Mouse (Mus musculus) forebrain, embryonic 12.5 days (tissue): ENCODE data around the gene Il17re. TPM values are rescaled to one million over a fixed set of nuclear protein-coding genes. Genes with fewer than 3 reads are reported as not detected.

ENCODE experiments used
- ATAC-seq: fragments of 200-750 bp; cut with Nextera tagmentation; 2 replicates; pipeline ENCODE4 v1.8.0; 2017; ENCODE audit warnings: moderate TSS enrichment; ENCODE audit not compliant: low FRiP score
- H3K27ac ChIP-seq: fragments of 300-500 bp; sonication (generic); 2 replicates; pipeline ENCODE4 v1.5.1; 2016; ENCODE audit warnings: mild to moderate bottlenecking
- H3K27me3 ChIP-seq: fragments of 300-500 bp; sonication (generic); 2 replicates; pipeline ENCODE4 v1.6.1; 2016; ENCODE audit warnings: mild to moderate bottlenecking
- H3K36me3 ChIP-seq: fragments of 300-500 bp; sonication (generic); replicated peaks from 2 replicates; pipeline ENCODE4 v1.6.1; 2016; ENCODE audit warnings: mild to moderate bottlenecking
- H3K4me1 ChIP-seq: fragments of 300-500 bp; sonication (generic); 2 replicates; pipeline ENCODE4 v1.6.1; 2016
- H3K4me2 ChIP-seq: fragments of 300-500 bp; sonication (generic); 2 replicates; pipeline ENCODE4 v1.6.1; 2016; ENCODE audit warnings: mild to moderate bottlenecking, moderate library complexity
- H3K4me3 ChIP-seq: fragments of 300-500 bp; sonication (generic); replicated peaks from 2 replicates; pipeline ENCODE4 v1.5.1; 2016; ENCODE audit warnings: mild to moderate bottlenecking
- H3K9ac ChIP-seq: fragments of 300-500 bp; sonication (generic); 2 replicates; pipeline ENCODE4 v1.6.1; 2016; ENCODE audit warnings: mild to moderate bottlenecking
- H3K9me3 ChIP-seq: fragments of 300-500 bp; sonication (generic); 2 replicates; pipeline ENCODE4 v1.6.1; 2016
- WGBS: fragments of 180-500 bp; shearing (Covaris S2); methylation state at CpG from one replicate; pipeline ENCODE4 v1.1.7; 2016; 5-methylcytosine and 5-hydroxymethylcytosine counted together
- polyA plus RNA-seq: library from polyadenylated mRNA; unstranded; fragments of >200 nt; fragmentation: Nextera tagmentation; extraction: Ambion mirVana; gene quantifications from 2 replicates; pipeline ENCODE4 v1.2.1, GENCODE M21; 2016

Gene Il17re
- polyA plus RNA-seq, 1 experiment from 2014 or later = 0.55 TPM

GRCm38 (mm10) chr6:113499346-113499745, 41.1 kb downstream of the Il17re start:
- Histone ChIP-seq H3K27ac (no peak overlapping the region), H3K27me3 (peaks cover 33% of the 10 kb centered on the region), H3K4me3 (no peak overlapping the region), H3K9me3 (no peaks in the 10 kb centered on the region), H3K4me2 (no peak overlapping the region), H3K9ac (no peak overlapping the region), H3K4me1 (peaks cover 14% of the 10 kb centered on the region), H3K36me3 (no peaks in the 10 kb centered on the region)
- 87% methylated on average over 6 of the region's 6 CpGs for WGBS
- ATAC-seq = no peak

GRCm38 (mm10) chr6:113501388-113502084, 43.3 kb downstream of the Il17re start, which contains the start of gene Prrt3:
Gene Prrt3 (minus strand): TSS chr6:113501931.
- H3K27ac ChIP-seq = 0 out of 2 replicates have a peak within 1 kb of the TSS, but pooled peaks have one; percentile 25
- no peaks in the 10 kb centered on the region for H3K36me3 ChIP-seq
- H3K4me2 ChIP-seq = peak within 1 kb of the TSS; percentile 76
- peak within 1 kb of the TSS; percentile 66 for H3K9ac ChIP-seq
- H3K27me3 ChIP-seq = peaks cover 18% of the 10 kb centered on the region
- ATAC-seq = peak; percentile 77
- H3K4me1 ChIP-seq = peaks cover 5% of the 10 kb centered on the region
- WGBS = 2% methylated on average over 32 of the region's 32 CpGs
- peak within 1 kb of the TSS; percentile 57 for H3K4me3 ChIP-seq
- no peaks in the 10 kb centered on the region for H3K9me3 ChIP-seq

- WGBS = 47% methylated on average over 2 of the region's 2 CpGs
- no peak overlapping the region for H3K27ac ChIP-seq
These were observed 44.5 kb downstream of the Il17re start for GRCm38 (mm10) chr6:113502801-113503200.

DNA sequence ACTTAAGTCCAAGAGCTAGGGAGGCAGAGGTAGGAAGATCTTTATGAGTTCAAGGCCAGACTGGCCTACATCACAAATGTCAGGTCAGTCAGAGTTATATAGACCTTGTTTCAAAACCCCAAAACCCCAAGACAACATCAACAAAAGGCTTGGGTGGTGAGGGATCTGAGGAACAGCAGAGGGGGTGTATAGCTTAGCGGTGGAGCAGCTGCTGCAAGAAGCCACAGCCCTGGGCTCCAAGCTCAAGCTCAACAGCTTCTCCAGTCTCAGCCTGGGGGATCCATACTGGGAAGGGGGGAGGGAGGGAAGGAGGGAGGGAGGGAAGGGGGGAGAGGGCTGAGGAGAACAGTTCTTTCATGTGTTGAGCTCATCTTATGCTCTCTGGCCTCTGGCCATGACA, 47.4 kb downstream of the Il17re start:
- Histone ChIP-seq H3K4me1 (peaks cover 5% of the 10 kb centered on the region), H3K4me2 (no peak overlapping the region), H3K9me3 (no peaks in the 10 kb centered on the region), H3K27me3 (peaks cover 12% of the 10 kb centered on the region), H3K9ac (no peak overlapping the region), H3K27ac (no peak overlapping the region), H3K36me3 (no peaks in the 10 kb centered on the region), H3K4me3 (no peak overlapping the region)
- no peak for ATAC-seq
- WGBS = 90% methylated on average over 1 of the region's 1 CpGs

More at GRCm38 (mm10) chr6:113502801-113503200, 44.5 kb downstream of the Il17re start:
- Histone ChIP-seq H3K4me1 (peaks cover 5% of the 10 kb centered on the region), H3K4me2 (no peak overlapping the region), H3K27me3 (peaks cover 18% of the 10 kb centered on the region), H3K4me3 (no peak overlapping the region), H3K36me3 (no peaks in the 10 kb centered on the region), H3K9me3 (no peaks in the 10 kb centered on the region), H3K9ac (no peak overlapping the region)
- ATAC-seq = no peak

- H3K4me2 ChIP-seq = no peak overlapping the region
- no peak for ATAC-seq
- H3K9ac ChIP-seq = no peak overlapping the region
These were observed 48.8 kb downstream of the Il17re start for GRCm38 (mm10) chr6:113507130-113507529.

DNA sequence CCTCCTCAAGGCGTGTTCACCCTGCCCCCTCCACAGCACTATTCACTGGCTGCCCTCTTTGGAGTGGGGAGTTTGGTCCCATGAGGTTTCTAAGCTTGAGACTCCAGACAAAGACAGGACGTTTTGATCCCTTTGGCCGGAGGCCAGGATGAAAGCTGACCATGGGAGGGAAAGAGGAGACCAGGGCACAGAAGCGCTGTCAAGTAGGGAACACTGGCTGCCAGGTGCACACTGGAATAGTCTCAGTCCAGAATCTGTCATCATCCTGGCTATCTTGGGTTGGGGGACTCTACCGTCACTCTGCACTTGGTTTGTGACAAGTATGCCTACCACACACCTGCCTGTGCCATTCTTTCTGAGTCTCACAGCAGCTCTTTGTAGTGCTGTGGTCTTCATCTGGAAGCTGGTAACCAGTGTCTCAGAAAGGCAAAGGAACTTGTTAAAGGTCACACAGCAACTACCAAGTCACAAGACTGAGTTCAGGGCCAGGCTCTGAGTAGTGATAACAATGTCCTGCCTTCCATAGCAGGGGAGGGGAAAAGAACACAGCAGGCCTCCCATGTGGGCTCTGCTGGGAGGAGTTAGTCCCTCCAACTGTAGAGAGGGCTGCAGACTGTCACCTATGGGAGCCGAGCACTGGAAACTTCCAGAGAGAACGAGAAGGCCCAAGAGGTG, 50.1 kb downstream of the Il17re start:
- 63% methylated on average over 7 of the region's 7 CpGs for WGBS
- no peak for ATAC-seq
- Histone ChIP-seq H3K4me2 (no peak overlapping the region), H3K9me3 (no peaks in the 10 kb centered on the region), H3K9ac (no peak overlapping the region), H3K27ac (no peak overlapping the region), H3K36me3 (peaks cover 9% of the 10 kb centered on the region), H3K27me3 (no peaks in the 10 kb centered on the region), H3K4me3 (no peak overlapping the region), H3K4me1 (no peaks in the 10 kb centered on the region)

More at GRCm38 (mm10) chr6:113507130-113507529, 48.8 kb downstream of the Il17re start:
- H3K27ac ChIP-seq = no peak overlapping the region
- no peaks in the 10 kb centered on the region for H3K27me3 ChIP-seq
- no peaks in the 10 kb centered on the region for H3K9me3 ChIP-seq
- no peaks in the 10 kb centered on the region for H3K4me1 ChIP-seq
- 0 out of 2 replicates have a peak, but pooled peaks cover under 1% of the 10 kb centered on the region for H3K36me3 ChIP-seq
- H3K4me3 ChIP-seq = no peak overlapping the region

- no peak for ATAC-seq
- 57% methylated on average over 5 of the region's 5 CpGs for WGBS
- no peaks in the 10 kb centered on the region for H3K9me3 ChIP-seq
- no peak overlapping the region for H3K4me2 ChIP-seq
- no peak overlapping the region for H3K4me3 ChIP-seq
- no peak overlapping the region for H3K9ac ChIP-seq
- H3K27ac ChIP-seq = no peak overlapping the region
- no peaks in the 10 kb centered on the region for H3K4me1 ChIP-seq
- H3K36me3 ChIP-seq = peaks cover 14% of the 10 kb centered on the region
- no peaks in the 10 kb centered on the region for H3K27me3 ChIP-seq
These were observed 50.6 kb downstream of the Il17re start for GRCm38 (mm10) chr6:113508947-113509280.

GRCm38 (mm10) chr6:113513944-113514343, 55.7 kb downstream of the Il17re start:
- 98% methylated on average over 6 of the region's 6 CpGs for WGBS
- H3K9me3 ChIP-seq = no peaks in the 10 kb centered on the region
- no peak overlapping the region for H3K27ac ChIP-seq
- ATAC-seq = no peak
- no peak overlapping the region for H3K4me2 ChIP-seq
- no peak overlapping the region for H3K9ac ChIP-seq
- no peaks in the 10 kb centered on the region for H3K4me1 ChIP-seq
- H3K36me3 ChIP-seq = peaks cover 64% of the 10 kb centered on the region
- no peak overlapping the region for H3K4me3 ChIP-seq
- H3K27me3 ChIP-seq = no peaks in the 10 kb centered on the region

- Histone ChIP-seq H3K4me3 (no peak overlapping the region), H3K9ac (no peak overlapping the region), H3K27me3 (no peaks in the 10 kb centered on the region), H3K9me3 (no peaks in the 10 kb centered on the region), H3K4me1 (no peaks in the 10 kb centered on the region), H3K4me2 (no peak overlapping the region), H3K27ac (no peak overlapping the region), H3K36me3 (peaks cover 71% of the 10 kb centered on the region)
- ATAC-seq = no peak
- 99% methylated on average over 3 of the region's 3 CpGs for WGBS
These were observed 56.3 kb downstream of the Il17re start for GRCm38 (mm10) chr6:113514600-113514999.

DNA sequence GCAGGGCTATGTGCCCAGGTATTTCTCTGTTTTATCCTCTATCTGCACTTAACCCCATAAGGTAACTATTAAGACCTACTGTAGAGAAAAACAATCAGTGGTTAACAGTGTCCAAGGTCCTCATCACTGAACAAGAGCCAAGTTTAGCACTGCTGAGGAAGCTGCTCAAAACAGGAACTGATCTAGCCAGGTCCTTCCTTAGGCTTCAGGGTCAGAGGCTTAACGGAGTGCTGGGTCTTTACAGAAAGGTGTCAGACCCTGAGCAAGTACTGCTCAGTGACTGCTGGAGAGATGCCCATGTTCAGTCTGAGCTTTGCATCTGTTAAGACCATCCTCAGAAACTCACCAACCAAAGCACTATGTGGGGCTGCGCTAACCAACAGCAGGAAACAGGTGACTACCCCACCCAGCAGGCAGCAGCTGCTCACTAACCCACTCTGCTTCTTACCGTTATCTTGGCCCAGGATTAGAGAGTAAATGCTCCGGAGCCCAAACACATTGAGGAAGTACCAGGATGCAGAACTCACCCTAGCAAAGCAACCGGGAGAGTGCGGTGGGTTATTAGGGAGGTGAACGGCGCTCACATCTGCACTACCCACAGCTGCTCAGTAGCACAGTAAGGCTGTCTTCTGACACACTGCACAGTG, 59.3 kb downstream of the Il17re start:
- H3K4me3 ChIP-seq = no peak overlapping the region
- H3K36me3 ChIP-seq = peaks cover 92% of the 10 kb centered on the region
- H3K9me3 ChIP-seq = no peaks in the 10 kb centered on the region
- H3K27me3 ChIP-seq = no peaks in the 10 kb centered on the region
- no peak for ATAC-seq
- 93% methylated on average over 8 of the region's 8 CpGs for WGBS
- H3K4me1 ChIP-seq = no peaks in the 10 kb centered on the region
- no peak overlapping the region for H3K9ac ChIP-seq
- no peak overlapping the region for H3K4me2 ChIP-seq
- no peak overlapping the region for H3K27ac ChIP-seq
